Mouse (Mus musculus) stomach, embryonic 15.5 days (tissue): Measurements from ENCODE around the gene Nab1. TPM values are rescaled to one million over a fixed set of nuclear protein-coding genes. Genes with fewer than 3 reads are reported as not detected.

Source experiments
- ATAC-seq: fragments of 200-750 bp; cut with Nextera tagmentation; 2 replicates; pipeline ENCODE4 v1.8.0; 2017; ENCODE audit warnings: low read depth, moderate number of reproducible peaks, moderate TSS enrichment; ENCODE audit not compliant: insufficient read depth, low FRiP score
- H3K27ac ChIP-seq: fragments of 300-500 bp; sonication (generic); 2 replicates; pipeline ENCODE4 v1.5.1; 2015; ENCODE audit warnings: mild to moderate bottlenecking, inconsistent platforms
- H3K27me3 ChIP-seq: fragments of 300-500 bp; sonication (generic); replicated peaks from 2 replicates; pipeline ENCODE4 v1.6.1; 2015; ENCODE audit warnings: inconsistent platforms
- H3K36me3 ChIP-seq: fragments of 300-500 bp; sonication (generic); 2 replicates; pipeline ENCODE4 v1.6.1; 2015; ENCODE audit warnings: inconsistent platforms
- H3K4me1 ChIP-seq: fragments of 300-500 bp; sonication (generic); 2 replicates; pipeline ENCODE4 v1.6.1; 2015; ENCODE audit warnings: inconsistent platforms
- H3K4me2 ChIP-seq: fragments of 300-500 bp; sonication (generic); 2 replicates; pipeline ENCODE4 v1.6.1; 2015; ENCODE audit warnings: mild to moderate bottlenecking, inconsistent platforms
- H3K4me3 ChIP-seq: fragments of 300-500 bp; sonication (generic); replicated peaks from 2 replicates; pipeline ENCODE4 v1.5.1; 2015; ENCODE audit warnings: inconsistent platforms
- H3K9ac ChIP-seq: fragments of 300-500 bp; sonication (generic); 2 replicates; pipeline ENCODE4 v1.6.1; 2015; ENCODE audit warnings: inconsistent platforms
- H3K9me3 ChIP-seq: fragments of 300-500 bp; sonication (generic); 2 replicates; pipeline ENCODE4 v1.6.1; 2016; ENCODE audit warnings: inconsistent platforms
- WGBS: fragments of 180-500 bp; shearing (Covaris S2); methylation state at CpG from one replicate; pipeline ENCODE4 v1.1.7; 2015; 5-methylcytosine and 5-hydroxymethylcytosine counted together
- polyA plus RNA-seq: library from polyadenylated mRNA; unstranded; fragments of >200 nt; fragmentation: Nextera tagmentation; extraction: Ambion mirVana; gene quantifications from 2 replicates; pipeline ENCODE4 v1.2.1, GENCODE M21; 2015

Nab1 gene
- polyA plus RNA-seq, 1 experiment from 2014 or later, result 25.0 TPM

DNA sequence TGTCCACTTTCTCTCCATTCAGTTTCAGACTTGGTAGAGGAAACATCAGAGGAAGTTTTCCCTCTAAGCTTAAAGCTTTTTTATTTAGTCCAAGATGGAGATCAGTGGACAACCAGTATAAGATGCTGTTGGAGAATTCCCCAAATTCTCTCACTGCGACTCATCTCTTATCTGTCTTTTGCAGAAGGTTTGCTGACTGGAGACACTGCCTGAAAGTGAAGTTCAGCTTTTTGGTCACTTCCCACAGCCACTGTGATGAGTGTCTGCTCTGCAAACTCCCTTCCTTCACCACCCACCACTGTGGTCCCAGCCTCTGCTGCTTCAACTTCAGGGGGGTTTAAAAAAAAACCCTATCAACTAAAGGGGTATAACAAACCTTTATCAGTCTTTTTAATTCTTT is 70.4 kb downstream of the Nab1 start:
- Histone ChIP-seq H3K27me3 (no peaks in the 10 kb centered on the region), H3K27ac (no peak overlapping the region), H3K9ac (no peak overlapping the region), H3K9me3 (no peaks in the 10 kb centered on the region), H3K4me1 (no peaks in the 10 kb centered on the region), H3K36me3 (no peaks in the 10 kb centered on the region), H3K4me3 (no peak overlapping the region), H3K4me2 (no peak overlapping the region)
- 87% methylated on average over 1 of the region's 1 CpGs for WGBS
- ATAC-seq, result no peak

DNA sequence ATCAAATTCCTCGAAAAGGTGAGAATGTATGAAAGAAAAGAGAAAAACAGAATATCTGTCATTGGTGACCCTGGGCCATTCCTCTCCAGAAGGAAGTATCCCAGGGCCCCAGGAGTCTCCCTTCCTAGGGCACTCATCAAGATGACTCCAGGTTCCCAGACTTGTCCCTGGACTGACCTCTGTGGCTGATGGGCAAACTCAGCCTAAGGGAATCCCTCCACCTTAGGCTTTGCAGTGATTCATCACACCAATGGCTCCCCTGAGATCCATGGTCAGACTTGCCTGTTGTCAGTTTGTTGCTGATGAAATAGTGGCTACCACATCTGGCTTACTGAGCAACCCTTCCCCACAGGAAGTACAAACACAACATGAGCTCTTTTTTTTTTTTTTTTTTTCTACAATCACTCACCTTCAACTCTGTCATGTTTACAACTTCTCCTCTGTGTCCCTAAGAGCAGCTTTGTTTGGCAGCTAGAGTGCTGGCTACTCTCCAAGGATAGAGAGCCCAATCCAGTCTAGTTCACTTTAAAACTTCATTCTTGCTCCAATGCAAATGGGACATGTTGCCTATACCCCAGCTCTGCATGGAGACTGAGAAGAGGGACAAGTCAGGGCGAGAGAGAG is 72.5 kb downstream of the Nab1 start:
- Histone ChIP-seq H3K36me3 (no peaks in the 10 kb centered on the region), H3K27me3 (no peaks in the 10 kb centered on the region), H3K9ac (no peak overlapping the region), H3K4me1 (no peaks in the 10 kb centered on the region), H3K27ac (no peak overlapping the region), H3K4me2 (no peak overlapping the region), H3K4me3 (no peak overlapping the region), H3K9me3 (no peaks in the 10 kb centered on the region)
- no peak for ATAC-seq
- WGBS, result 66% methylated on average over 2 of the region's 2 CpGs

DNA sequence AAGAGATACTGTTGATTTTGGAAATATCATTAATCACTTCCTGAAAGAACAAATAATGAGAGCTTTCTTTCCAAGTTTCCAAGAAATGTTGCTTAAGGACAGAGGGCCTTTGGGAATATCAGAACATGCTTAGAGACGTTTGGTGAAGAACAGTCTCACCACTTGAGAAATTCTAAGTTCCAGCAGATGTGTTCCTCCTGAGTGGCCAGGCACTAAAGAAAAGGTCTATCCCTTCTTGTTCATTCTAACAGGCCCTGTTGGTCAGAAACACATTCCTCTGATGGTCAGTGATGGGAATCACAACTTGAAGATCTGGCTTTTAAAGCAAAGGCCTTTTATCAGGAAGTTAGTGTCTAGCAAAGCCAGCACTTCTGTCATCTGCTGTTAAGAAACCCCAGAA is 76.6 kb downstream of the Nab1 start:
- Histone ChIP-seq H3K27me3 (no peaks in the 10 kb centered on the region), H3K4me3 (no peak overlapping the region), H3K9ac (no peak overlapping the region), H3K9me3 (no peaks in the 10 kb centered on the region), H3K4me2 (no peak overlapping the region), H3K4me1 (no peaks in the 10 kb centered on the region), H3K36me3 (no peaks in the 10 kb centered on the region), H3K27ac (no peak overlapping the region)
- ATAC-seq, result no peak
- WGBS, result 58% methylated on average over 1 of the region's 1 CpGs

DNA sequence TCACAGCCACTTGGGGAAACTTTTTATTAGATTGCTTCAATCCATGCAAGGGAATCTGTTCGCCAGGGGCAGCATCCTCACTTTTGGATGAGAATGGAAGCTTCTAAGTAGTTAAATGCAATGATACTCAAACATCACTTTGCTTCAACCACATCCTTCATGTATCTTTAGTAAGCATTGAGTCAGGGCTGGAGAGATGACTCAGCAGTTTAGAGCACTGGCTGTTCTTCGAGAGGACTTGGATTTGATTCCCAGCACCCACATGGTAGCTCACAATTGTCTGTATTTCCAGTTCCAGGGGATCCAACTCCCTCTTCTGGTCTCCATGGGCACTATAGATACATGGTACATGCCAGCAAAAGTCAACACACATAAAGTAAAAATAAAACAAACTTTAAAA is 77.4 kb downstream of the Nab1 start:
- WGBS, result 78% methylated on average over 2 of the region's 2 CpGs

DNA sequence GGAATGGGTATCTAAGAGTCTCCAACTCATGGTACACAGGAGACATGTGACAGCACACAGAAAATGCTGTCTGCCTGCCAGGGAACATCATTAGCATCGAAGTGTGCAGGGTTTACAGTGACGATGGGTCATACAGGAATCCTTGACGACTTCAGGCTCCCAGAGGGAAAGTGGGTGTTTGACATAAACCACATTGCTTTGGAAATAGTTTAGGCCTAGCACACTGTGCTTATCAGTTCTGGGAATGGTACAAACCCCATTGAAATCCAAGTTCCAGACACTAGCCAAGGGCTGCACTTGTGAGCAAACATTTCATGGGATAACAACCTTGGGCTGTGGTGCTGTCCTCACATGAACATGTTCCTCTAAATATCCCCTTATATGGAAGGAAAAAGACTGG is 78.3 kb downstream of the Nab1 start:
- no peak overlapping the region for H3K4me3 ChIP-seq
- 56% methylated on average over 3 of the region's 3 CpGs for WGBS
- no peak overlapping the region for H3K9ac ChIP-seq
- H3K27me3 ChIP-seq, result no peaks in the 10 kb centered on the region
- no peak overlapping the region for H3K4me2 ChIP-seq
- no peak for ATAC-seq
- H3K4me1 ChIP-seq, result no peaks in the 10 kb centered on the region
- H3K36me3 ChIP-seq, result no peaks in the 10 kb centered on the region
- H3K9me3 ChIP-seq, result no peaks in the 10 kb centered on the region
- no peak overlapping the region for H3K27ac ChIP-seq

More for the DNA sequence above, 77.4 kb downstream of the Nab1 start:
- ATAC-seq, result no peak
- Histone ChIP-seq H3K4me3 (no peak overlapping the region), H3K27me3 (no peaks in the 10 kb centered on the region), H3K4me1 (no peaks in the 10 kb centered on the region), H3K9ac (no peak overlapping the region), H3K27ac (no peak overlapping the region), H3K36me3 (no peaks in the 10 kb centered on the region), H3K4me2 (no peak overlapping the region), H3K9me3 (no peaks in the 10 kb centered on the region)

DNA sequence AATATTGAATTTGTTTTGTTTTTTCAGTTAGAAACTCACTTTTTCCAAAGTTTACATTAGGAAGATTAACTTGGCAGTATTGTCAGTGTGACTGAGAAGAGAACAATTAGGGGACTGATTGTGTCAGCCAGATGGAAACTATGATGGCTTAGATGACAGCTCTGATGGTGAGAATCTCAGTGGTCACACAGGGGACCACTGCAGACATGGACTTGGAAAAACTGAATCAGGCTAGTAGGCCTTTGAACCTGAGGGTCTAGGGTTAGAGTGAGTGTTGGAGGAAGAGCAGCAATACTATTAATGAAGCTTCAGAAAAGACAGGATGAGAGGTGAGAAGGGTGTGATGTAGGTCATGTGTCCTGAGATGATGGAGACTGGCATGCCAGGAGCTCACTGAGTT is 78.9 kb downstream of the Nab1 start:
- H3K9ac ChIP-seq, result no peak overlapping the region
- no peak overlapping the region for H3K27ac ChIP-seq
- no peaks in the 10 kb centered on the region for H3K36me3 ChIP-seq
- H3K27me3 ChIP-seq, result no peaks in the 10 kb centered on the region
- H3K4me3 ChIP-seq, result no peak overlapping the region
- no peaks in the 10 kb centered on the region for H3K9me3 ChIP-seq
- no peak for ATAC-seq
- no peak overlapping the region for H3K4me2 ChIP-seq
- H3K4me1 ChIP-seq, result no peaks in the 10 kb centered on the region

DNA sequence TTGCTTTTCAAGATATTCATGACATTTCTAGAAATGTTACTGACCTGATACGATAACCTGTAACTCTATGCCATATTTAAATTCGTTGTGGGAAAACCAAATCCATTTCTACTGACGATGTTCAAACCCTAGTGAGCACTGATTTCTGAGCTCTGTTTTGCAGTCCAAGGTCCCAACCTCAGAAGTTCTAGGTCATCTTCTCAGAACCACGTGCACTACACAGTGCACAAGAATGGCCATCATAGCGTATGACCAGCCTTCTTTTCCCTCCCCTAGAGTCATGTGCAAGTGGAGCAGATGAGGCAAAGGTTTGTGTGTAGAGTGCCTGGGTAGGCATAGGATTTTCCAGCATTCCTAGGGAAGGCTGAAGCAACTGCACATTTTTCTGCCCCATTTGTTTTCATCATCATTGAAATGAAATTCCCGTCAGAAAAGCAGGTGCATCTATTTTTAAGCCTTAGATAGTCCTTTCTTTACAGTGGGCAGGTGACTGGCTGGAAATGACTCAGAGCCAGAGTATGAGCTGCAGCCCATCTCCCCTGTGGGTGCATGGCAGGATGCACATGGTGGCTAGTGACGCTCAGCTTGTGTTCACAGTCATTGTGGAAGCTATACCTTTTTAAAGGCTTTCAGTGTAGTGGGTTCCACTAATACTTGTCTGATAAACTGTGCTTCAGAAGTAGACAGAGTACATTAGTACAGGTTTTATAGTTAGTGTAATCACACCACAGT is 81.2 kb downstream of the Nab1 start:
- Histone ChIP-seq H3K27me3 (no peaks in the 10 kb centered on the region), H3K9ac (no peak overlapping the region), H3K4me2 (no peak overlapping the region), H3K4me3 (no peak overlapping the region), H3K9me3 (no peaks in the 10 kb centered on the region), H3K4me1 (no peaks in the 10 kb centered on the region), H3K36me3 (no peaks in the 10 kb centered on the region), H3K27ac (no peak overlapping the region)
- ATAC-seq, result no peak
- WGBS, result 83% methylated on average over 7 of the region's 7 CpGs

Other genes starting within 250 kb of the Nab1 start
- 7.4 and 9.3 TPM in 2 replicates for gene Nemp2, start 130.0 kb upstream of the Nab1 start, polyA plus RNA-seq
- gene Mfsd6, start 226.8 kb upstream of the Nab1 start, polyA plus RNA-seq, result 4.0 and 5.0 TPM in 2 replicates